Mouse (Mus musculus) ovary, adult 18-20 months (tissue): ENCODE measurements around the gene Hivep2.

ENCODE experiments used
- DNase-seq: peaks from one replicate; pipeline ENCODE4 v3.0.0; 2022; ENCODE audit warnings: low spot score, mixed read lengths

The Hivep2 gene

GRCm38 (mm10) chr10:13973563-13974179 is 7.8 kb downstream of the Hivep2 start:
- DNase-seq = no peak

- no peak for DNase-seq
Measured at GRCm38 (mm10) chr10:13974472-13974871, 8.6 kb downstream of the Hivep2 start.

- DNase-seq = no peak
Measured at GRCm38 (mm10) chr10:13975861-13976260, 10.0 kb downstream of the Hivep2 start.

GRCm38 (mm10) chr10:13976267-13976666 is 10.4 kb downstream of the Hivep2 start:
- no peak for DNase-seq

- no peak for DNase-seq
Measured at GRCm38 (mm10) chr10:13982271-13982670, 16.4 kb downstream of the Hivep2 start.

GRCm38 (mm10) chr10:13982769-13983381 is 17.0 kb downstream of the Hivep2 start:
- peak; percentile 69 for DNase-seq

GRCm38 (mm10) chr10:13983631-13984030 is 17.8 kb downstream of the Hivep2 start:
- no peak for DNase-seq

GRCm38 (mm10) chr10:13984233-13984632 is 18.4 kb downstream of the Hivep2 start:
- DNase-seq = no peak

GRCm38 (mm10) chr10:13986539-13986938 is 20.7 kb downstream of the Hivep2 start:
- DNase-seq = no peak

- DNase-seq = no peak
Measured at GRCm38 (mm10) chr10:13987336-13987735, 21.5 kb downstream of the Hivep2 start.

GRCm38 (mm10) chr10:13988280-13988679 is 22.4 kb downstream of the Hivep2 start:
- DNase-seq = no peak

GRCm38 (mm10) chr10:13988757-13989156 is 22.9 kb downstream of the Hivep2 start:
- DNase-seq = no peak

GRCm38 (mm10) chr10:13990842-13991241 is 25.0 kb downstream of the Hivep2 start:
- DNase-seq = no peak

- no peak for DNase-seq
Measured at GRCm38 (mm10) chr10:13993411-13993810, 27.5 kb downstream of the Hivep2 start.

GRCm38 (mm10) chr10:13997336-13997735 is 31.5 kb downstream of the Hivep2 start:
- DNase-seq = no peak

- DNase-seq = no peak
Measured at GRCm38 (mm10) chr10:14004769-14005517, 39.1 kb downstream of the Hivep2 start.

GRCm38 (mm10) chr10:14009721-14010120 is 43.8 kb downstream of the Hivep2 start:
- DNase-seq = no peak

GRCm38 (mm10) chr10:14016287-14016970 is 50.6 kb downstream of the Hivep2 start:
- DNase-seq = no peak

GRCm38 (mm10) chr10:14017338-14017737 is 51.5 kb downstream of the Hivep2 start:
- no peak for DNase-seq

GRCm38 (mm10) chr10:14017822-14018364 is 52.0 kb downstream of the Hivep2 start:
- DNase-seq = no peak

- no peak for DNase-seq
Measured at GRCm38 (mm10) chr10:14018672-14019071, 52.8 kb downstream of the Hivep2 start.

- no peak for DNase-seq
Measured at GRCm38 (mm10) chr10:14019198-14019597, 53.3 kb downstream of the Hivep2 start.
